ENCODE assay signal across 8 mouse cellular contexts in genomic region chr14:54603038-54603654, GRCm38 (mm10). TPM values are rescaled to one million over a fixed set of nuclear protein-coding genes. Genes with fewer than 3 reads are reported as not detected.
A peak's percentile ranks its signal among the peaks of the same experiment; 100 is the strongest.
DNase-seq lines count a peak whose midpoint lies in the region; ATAC-seq and TF ChIP-seq lines count a peak whose summit lies in the region.

No protein-coding gene starts in this region.

- no peak for TF ChIP-seq CTCF in bone marrow macrophage, adult 2 months (IDR thresholded peaks at IDR 0.05; ENCODE audit: low read depth, low read length)
- no peak for TF ChIP-seq CTCF in embryonic fibroblast, embryonic 13.5 days (IDR thresholded peaks at IDR 0.05; ENCODE audit: borderline replicate concordance, insufficient read depth, low read length)

- DNase-seq in A20 (ENCODE audit: low read depth, low spot score): peak; percentile 97
- peak; percentile 97 to 98 for DNase-seq in heart, adult 9 months (ENCODE audit: low spot score in 2 of 2)
- DNase-seq in monocyte, adult 2 months (ENCODE audit: low read depth in 1 of 2, low spot score in 2 of 2): peak; percentile 86 to 90
- peak; percentile 96 to 98 for DNase-seq in spleen, postnatal 36 days (ENCODE audit: low spot score in 2 of 2)

- TF ChIP-seq POLR2A in bone marrow macrophage, adult 2 months (IDR thresholded peaks at IDR 0.05; ENCODE audit: borderline replicate concordance, low read depth, low read length): no peak
- peak; percentile 69 for TF ChIP-seq POLR2A in embryonic fibroblast, embryonic 13.5 days (IDR thresholded peaks at IDR 0.05; ENCODE audit: low read depth, low read length)

- H3K9me3 ChIP-seq in kidney, embryonic 14.5 days (ENCODE audit: control insufficient read depth, low read length): no peaks in the 10 kb centered on the region
- H3K9me3 ChIP-seq in limb, embryonic 15.5 days: no peaks in the 10 kb centered on the region

- H3K4me2 ChIP-seq in kidney, embryonic 14.5 days (replicated peaks; ENCODE audit: low read depth, low read length): peak overlapping the region; percentile 49
- H3K4me2 ChIP-seq in limb, embryonic 15.5 days: peak overlapping the region; percentile 45

- peak overlapping the region; percentile 81 for H3K4me3 ChIP-seq in bone marrow macrophage, adult 2 months (ENCODE audit: insufficient read depth, low read length)
- peak overlapping the region; percentile 58 for H3K4me3 ChIP-seq in embryonic fibroblast, embryonic 13.5 days (ENCODE audit: insufficient read depth, low read length)
- peak overlapping the region; percentile 75 for H3K4me3 ChIP-seq in kidney, embryonic 14.5 days (ENCODE audit: low read length)
- peak overlapping the region; percentile 69 for H3K4me3 ChIP-seq in limb, embryonic 15.5 days

- WGBS in kidney, embryonic 14.5 days: under 1% methylated on average over 46 of the region's 46 CpGs
- WGBS in limb, embryonic 15.5 days: under 1% methylated on average over 46 of the region's 46 CpGs

- peak; percentile 98 for ATAC-seq in kidney, embryonic 14.5 days (ENCODE audit: low FRiP score, low TSS enrichment)
- peak; percentile 98 for ATAC-seq in limb, embryonic 15.5 days (ENCODE audit: insufficient number of reproducible peaks, low FRiP score, low TSS enrichment, low read depth)

- no peaks in the 10 kb centered on the region for H3K36me3 ChIP-seq in kidney, embryonic 14.5 days (ENCODE audit: control insufficient read depth, insufficient read depth, low read length)
- 0 out of 2 replicates have a peak, but pooled peaks cover 9% of the 10 kb centered on the region for H3K36me3 ChIP-seq in limb, embryonic 15.5 days

- peak overlapping the region; percentile 84 for H3K9ac ChIP-seq in kidney, embryonic 14.5 days (ENCODE audit: low read depth, low read length)
- peak overlapping the region; percentile 75 for H3K9ac ChIP-seq in limb, embryonic 15.5 days

- H3K27me3 ChIP-seq in kidney, embryonic 14.5 days (ENCODE audit: control insufficient read depth, insufficient read depth, low read length): no peaks in the 10 kb centered on the region
- H3K27me3 ChIP-seq in limb, embryonic 15.5 days: no peaks in the 10 kb centered on the region

- peaks cover 13% of the 10 kb centered on the region for H3K4me1 ChIP-seq in bone marrow macrophage, adult 2 months (ENCODE audit: control insufficient read depth, insufficient read depth, low read length)
- H3K4me1 ChIP-seq in embryonic fibroblast, embryonic 13.5 days (ENCODE audit: control insufficient read depth, insufficient read depth, low read length): no peaks in the 10 kb centered on the region
- H3K4me1 ChIP-seq in kidney, embryonic 14.5 days (ENCODE audit: control insufficient read depth, insufficient read depth, low read length): peaks cover 15% of the 10 kb centered on the region; the same call in 1 of the 2 replicates
- peaks cover 21% of the 10 kb centered on the region for H3K4me1 ChIP-seq in limb, embryonic 15.5 days

- H3K27ac ChIP-seq in bone marrow macrophage, adult 2 months (ENCODE audit: insufficient read depth, low read depth, low read length): peak overlapping the region; percentile 84
- H3K27ac ChIP-seq in embryonic fibroblast, embryonic 13.5 days (ENCODE audit: insufficient read depth, low read length): peak overlapping the region; percentile 80
- peak overlapping the region; percentile 95 for H3K27ac ChIP-seq in kidney, embryonic 14.5 days (ENCODE audit: low read depth, low read length)
- H3K27ac ChIP-seq in limb, embryonic 15.5 days: peak overlapping the region; percentile 98

RNA-seq across cellular contexts. Expression of gene 4931414P19Rik, which starts 2.6 kb away (rescaled TPM):
- 4.1 and 8.3 TPM in 2 replicates for polyA plus RNA-seq in bone marrow macrophage, adult 2 months (2012; ENCODE audit: insufficient read depth, insufficient read length, missing spikeins)
- polyA plus RNA-seq in embryonic fibroblast, embryonic 13.5 days (2011; ENCODE audit: insufficient read length, low read depth, missing spikeins): 3.6 and 4.8 TPM in 2 replicates
- polyA plus RNA-seq in kidney, embryonic 14.5 days (2014; fragmentation: Nextera tagmentation; extraction: Ambion mirVana): 5.7 and 7.7 TPM in 2 replicates
- 5.8 and 6.1 TPM in 2 replicates for polyA plus RNA-seq in limb, embryonic 15.5 days (2015; fragmentation: Nextera tagmentation; extraction: Ambion mirVana)

RNA-seq across cellular contexts. Expression of gene Psmb5, which starts 14.7 kb away (rescaled TPM):
- polyA plus RNA-seq in bone marrow macrophage, adult 2 months (2012; ENCODE audit: insufficient read depth, insufficient read length, missing spikeins): 99.1 and 108 TPM in 2 replicates
- 147 and 178 TPM in 2 replicates for polyA plus RNA-seq in embryonic fibroblast, embryonic 13.5 days (2011; ENCODE audit: insufficient read length, low read depth, missing spikeins)
- 420 and 456 TPM in 2 replicates for polyA plus RNA-seq in kidney, embryonic 14.5 days (2014; fragmentation: Nextera tagmentation; extraction: Ambion mirVana)
- 343 and 373 TPM in 2 replicates for polyA plus RNA-seq in limb, embryonic 15.5 days (2015; fragmentation: Nextera tagmentation; extraction: Ambion mirVana)

RNA-seq across cellular contexts. Expression of gene Psmb11, which starts 18.1 kb away (rescaled TPM):
- polyA plus RNA-seq in bone marrow macrophage, adult 2 months (2012; ENCODE audit: insufficient read depth, insufficient read length, missing spikeins): not detected in 2 replicates
- polyA plus RNA-seq in embryonic fibroblast, embryonic 13.5 days (2011; ENCODE audit: insufficient read length, low read depth, missing spikeins): not detected in 2 replicates
- polyA plus RNA-seq in kidney, embryonic 14.5 days (2014; fragmentation: Nextera tagmentation; extraction: Ambion mirVana): not detected in 2 replicates
- not detected in 2 replicates for polyA plus RNA-seq in limb, embryonic 15.5 days (2015; fragmentation: Nextera tagmentation; extraction: Ambion mirVana)

RNA-seq across cellular contexts. Expression of gene Ajuba, which starts 25.8 kb away (rescaled TPM):
- 0.84 and 0.91 TPM in 2 replicates for polyA plus RNA-seq in bone marrow macrophage, adult 2 months (2012; ENCODE audit: insufficient read depth, insufficient read length, missing spikeins)
- 39.4 and 44.3 TPM in 2 replicates for polyA plus RNA-seq in embryonic fibroblast, embryonic 13.5 days (2011; ENCODE audit: insufficient read length, low read depth, missing spikeins)
- 17.4 and 32.2 TPM in 2 replicates for polyA plus RNA-seq in kidney, embryonic 14.5 days (2014; fragmentation: Nextera tagmentation; extraction: Ambion mirVana)
- polyA plus RNA-seq in limb, embryonic 15.5 days (2015; fragmentation: Nextera tagmentation; extraction: Ambion mirVana): 50.7 and 52.7 TPM in 2 replicates

RNA-seq across cellular contexts. Expression of gene Gm17606, which starts 37.6 kb away (rescaled TPM):
- not detected in 2 replicates for polyA plus RNA-seq in bone marrow macrophage, adult 2 months (2012; ENCODE audit: insufficient read depth, insufficient read length, missing spikeins)
- polyA plus RNA-seq in embryonic fibroblast, embryonic 13.5 days (2011; ENCODE audit: insufficient read length, low read depth, missing spikeins): not detected in 2 replicates
- not detected in 2 replicates for polyA plus RNA-seq in kidney, embryonic 14.5 days (2014; fragmentation: Nextera tagmentation; extraction: Ambion mirVana)
- 0.99 TPM in 1 of 2 replicates, not detected in the other for polyA plus RNA-seq in limb, embryonic 15.5 days (2015; fragmentation: Nextera tagmentation; extraction: Ambion mirVana)

Comparison
In these comparisons a context has a peak if more than half of its experiments do, and no peak if none do; other contexts are left out.
1. Peak in every context shown above with its lines: DNase-seq, ATAC-seq, H3K4me3 ChIP-seq and H3K27ac ChIP-seq.